Mouse (Mus musculus) CD8-positive naive resting alpha-beta T cell, adult 2 months (primary cell): ENCODE measurements around the gene Neu2.
"Not testable (repeated sequence)": the region's sequence is repeated elsewhere in the genome, so short reads cannot be mapped to it uniquely, and the experiment has no call there.

Experiments
- DNase-seq, 2 experiments: peaks; one replicate each; pipeline ENCODE4 v3.0.0; 2022; ENCODE audit warnings: low read depth in 2 of 2, low spot score in 2 of 2

Neu2 gene

DNA sequence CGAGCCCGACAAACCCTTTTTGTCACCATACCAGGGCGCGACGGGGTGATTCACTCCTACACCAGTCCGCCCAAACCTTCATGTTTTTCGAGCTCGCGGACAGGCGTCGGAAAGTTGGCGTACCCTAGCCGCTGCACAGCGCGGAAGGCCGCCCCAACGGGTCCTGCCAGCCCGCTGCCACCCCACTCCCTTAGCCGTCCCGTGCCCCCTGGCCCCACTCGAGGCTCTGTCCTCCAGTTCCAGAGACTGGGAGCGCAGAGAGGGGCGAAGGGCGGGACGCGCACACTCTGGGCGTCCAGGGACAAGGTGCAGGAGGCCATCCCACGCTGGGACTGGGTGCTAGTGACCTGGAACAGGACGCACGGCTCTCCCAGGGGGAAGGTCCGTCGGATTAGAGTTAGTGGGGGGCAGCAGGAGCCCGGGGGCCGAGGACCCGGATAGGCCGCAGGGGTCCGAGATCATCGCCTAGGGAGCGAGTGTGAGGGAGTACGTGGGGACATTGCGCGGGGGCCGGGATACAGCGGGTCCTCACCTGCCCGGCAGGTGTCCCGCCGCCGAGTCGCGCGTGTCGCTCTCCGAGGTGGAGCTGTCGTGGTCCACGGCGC lies at the start of gene Neu2:
TSS of gene Neu2 (plus strand) at position 329 of the 605 bp plus-strand sequence.
- no peak for DNase-seq

DNA sequence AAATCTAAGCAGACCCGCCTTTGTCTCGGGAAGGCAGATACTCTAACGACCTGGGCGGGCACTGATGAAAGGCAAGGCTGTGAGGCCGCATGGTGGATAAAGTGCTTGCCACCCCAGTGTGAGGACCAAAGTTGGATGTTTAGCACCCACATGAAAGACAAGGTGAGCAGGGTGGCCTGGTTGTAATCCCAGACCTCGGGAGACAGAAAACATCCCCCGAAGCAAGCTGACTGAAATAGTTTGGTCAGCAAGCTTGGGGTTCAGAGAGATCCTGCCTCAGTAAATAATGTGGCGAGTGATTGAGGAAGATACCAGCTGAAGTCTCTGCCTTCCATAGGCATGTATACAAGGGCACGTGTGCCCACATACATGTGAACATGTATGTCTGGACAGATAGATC lies 42.2 kb upstream of the Neu2 start:
- DNase-seq: no peak

DNA sequence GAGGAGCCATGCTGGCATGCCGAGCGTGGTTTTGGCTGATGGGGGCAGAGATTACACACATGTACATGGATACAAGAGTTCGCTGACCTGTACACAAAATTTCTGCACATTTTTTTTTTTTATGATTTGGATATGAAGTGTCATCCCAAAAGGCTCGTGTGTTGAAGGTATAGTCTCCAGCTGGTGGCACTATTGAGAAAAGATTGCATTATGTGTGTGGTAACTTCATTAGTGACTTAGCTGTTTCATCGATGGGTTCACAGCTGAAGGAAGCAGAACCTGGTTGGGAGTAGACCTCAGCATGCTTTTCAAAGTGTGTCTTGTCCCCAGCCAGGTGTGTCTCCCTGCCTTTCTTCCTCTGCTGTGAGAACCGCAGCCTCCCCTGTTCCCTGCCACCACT lies 41.4 kb upstream of the Neu2 start:
- DNase-seq: no peak

DNA sequence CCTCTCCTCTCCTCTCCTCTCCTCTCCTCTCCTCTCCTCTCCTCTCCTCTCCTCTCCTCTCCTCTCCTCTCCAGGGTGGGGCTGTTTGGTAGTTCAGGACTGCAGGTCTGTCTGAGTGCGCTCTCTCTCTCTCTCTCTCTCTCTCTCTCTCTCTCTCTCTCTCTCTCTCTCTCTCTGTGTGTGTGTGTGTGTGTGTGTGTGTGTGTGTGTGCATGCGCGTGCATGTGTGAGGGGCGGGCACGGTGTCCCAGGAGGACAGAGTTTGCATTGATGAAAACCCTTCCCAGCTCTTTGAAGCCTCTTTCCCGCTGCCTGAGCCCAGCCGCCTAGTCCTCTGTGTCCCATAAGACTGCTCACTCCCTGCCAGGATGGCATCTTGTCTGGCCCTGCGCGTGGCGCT lies 39.7 kb upstream of the Neu2 start, which contains the start of gene Snorc:
TSS of gene Snorc (plus strand) at position 301 of the 400 bp plus-strand sequence.
- not testable (repeated sequence) for DNase-seq

DNA sequence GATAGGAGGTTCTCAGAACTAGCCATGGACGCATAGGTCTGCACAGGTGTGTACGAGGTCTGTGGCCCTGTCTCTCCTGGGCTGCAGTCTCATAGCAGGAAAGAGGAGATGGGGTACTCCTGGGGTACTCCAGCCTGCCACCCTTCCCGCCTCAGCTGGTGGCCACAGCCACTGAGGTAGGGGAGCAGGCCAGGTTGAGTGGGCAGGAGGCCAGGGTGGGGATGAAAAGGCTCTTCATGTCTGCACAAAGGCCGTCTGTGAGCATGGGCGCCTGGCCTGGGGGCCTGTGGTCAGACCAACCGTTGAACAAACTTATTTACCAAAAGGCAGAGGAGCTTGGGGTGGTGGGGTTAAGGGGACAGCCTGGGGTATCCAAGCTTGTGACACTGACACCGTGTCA lies 37.8 kb upstream of the Neu2 start:
- DNase-seq: no peak

DNA sequence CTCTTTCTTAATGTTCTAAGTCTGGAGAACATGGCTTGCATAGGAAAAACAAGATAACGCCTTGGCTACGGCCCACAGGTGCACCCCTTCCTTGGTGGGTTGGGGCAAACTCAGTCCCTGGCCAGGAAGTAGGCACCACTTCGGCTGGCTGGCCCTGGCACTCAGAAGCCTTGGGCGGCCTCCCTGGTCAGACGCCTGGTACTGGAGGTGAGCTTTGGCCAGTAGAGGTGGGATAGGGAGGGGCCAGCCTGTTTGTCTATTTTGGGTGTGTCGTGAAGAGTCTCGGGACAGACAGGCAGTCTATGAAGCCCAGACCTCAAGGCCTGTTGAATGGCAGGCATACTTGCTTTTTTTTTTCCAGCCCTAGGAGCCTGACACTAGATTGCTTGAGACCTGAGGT lies 37.1 kb upstream of the Neu2 start:
- DNase-seq: no peak

DNA sequence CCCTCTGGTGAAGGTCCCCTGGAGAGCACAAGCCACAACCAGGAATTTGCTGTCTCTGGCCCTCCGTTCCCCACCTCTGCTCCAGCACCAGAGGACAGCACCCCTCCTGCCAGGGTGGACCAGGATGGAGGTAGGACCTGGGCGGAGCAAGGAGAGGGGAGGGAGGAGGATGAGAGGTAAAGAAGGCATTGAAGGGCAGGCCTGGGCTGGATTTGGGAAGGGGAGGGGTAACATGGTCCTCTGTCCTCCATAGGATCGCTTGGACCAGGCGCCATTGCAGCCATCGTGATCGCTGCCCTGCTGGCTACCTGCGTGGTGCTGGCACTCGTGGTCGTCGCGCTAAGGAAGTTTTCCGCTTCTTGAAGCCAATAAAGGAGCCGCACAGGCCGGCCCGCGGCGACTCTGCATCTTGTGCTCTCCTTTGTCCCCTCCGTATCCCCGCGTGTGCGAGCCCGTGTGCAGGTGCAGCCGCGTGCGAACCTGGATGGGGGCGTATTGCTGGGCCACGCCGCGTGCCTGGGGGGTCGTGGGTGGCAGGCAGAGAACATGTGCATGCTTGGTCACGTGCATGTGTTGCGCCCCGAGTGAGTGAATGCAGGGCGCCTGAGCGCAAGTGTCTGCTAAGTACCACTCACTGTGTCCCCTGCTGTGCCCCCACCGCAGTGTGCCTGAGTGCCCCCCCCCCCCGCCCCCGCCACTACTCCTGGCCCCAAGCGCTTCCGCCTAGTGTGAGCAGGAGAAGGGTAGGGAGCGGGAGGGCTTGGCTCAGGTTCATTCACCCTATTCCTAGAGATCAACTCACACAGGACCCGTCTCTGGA lies 34.4 kb upstream of the Neu2 start:
- DNase-seq: no peak

DNA sequence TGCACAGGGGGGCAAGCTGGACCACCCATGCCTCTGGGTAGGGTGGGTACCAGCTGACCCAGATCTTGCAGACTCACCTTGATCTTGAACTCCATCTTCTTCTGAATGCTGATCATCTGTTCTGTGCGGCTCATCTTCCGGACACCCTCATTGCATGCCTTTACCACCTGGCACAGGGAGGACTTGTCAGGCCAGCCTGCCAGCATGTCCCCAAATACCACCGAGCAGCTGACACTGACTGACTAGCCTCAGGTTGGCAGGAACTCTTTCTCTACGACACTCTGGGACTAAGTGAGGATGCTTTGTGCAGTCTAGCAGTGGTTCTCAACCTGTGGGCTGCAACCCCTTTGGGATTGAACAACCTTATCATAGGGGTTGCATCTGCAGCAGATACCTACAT lies 27.1 kb upstream of the Neu2 start:
- no peak for DNase-seq

DNA sequence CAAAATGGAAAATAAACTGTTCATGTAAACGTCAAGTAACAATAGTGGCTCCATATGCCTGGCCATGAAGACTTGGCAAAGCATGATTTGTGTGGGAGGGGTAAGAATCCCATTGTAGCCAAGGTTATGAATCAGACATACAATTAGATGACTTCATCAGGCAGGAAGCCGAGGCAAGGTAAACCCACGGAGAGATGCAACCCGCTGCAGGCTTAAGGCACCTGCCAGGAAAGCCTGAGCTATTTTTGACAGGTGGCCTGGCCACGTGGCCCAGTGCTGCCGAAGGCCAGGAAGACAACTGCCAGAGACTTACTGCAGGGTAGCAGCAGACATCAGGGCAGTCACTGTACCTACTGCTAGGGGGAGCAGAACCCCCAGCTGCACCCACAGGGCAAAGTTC lies 23.3 kb upstream of the Neu2 start:
- DNase-seq: no peak

DNA sequence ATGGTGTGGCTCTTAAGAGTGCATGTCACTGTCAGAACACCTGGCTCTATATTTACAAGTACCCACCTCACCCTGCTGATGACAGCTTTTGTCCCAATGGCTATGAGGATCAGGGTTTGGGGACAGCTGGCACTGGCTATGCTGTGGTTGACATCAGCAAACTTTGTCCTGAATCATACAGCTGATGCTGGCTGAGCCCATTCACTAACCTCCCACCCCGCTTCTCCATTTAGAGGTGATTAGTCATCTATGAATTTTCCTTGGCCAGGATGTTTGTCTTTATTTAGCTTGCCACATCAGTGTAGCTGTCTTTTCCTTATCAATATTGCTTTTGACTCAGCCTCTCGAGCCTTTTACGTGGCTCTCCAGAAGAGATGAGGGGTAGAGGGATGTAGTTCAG lies 17.4 kb upstream of the Neu2 start:
- DNase-seq: no peak

DNA sequence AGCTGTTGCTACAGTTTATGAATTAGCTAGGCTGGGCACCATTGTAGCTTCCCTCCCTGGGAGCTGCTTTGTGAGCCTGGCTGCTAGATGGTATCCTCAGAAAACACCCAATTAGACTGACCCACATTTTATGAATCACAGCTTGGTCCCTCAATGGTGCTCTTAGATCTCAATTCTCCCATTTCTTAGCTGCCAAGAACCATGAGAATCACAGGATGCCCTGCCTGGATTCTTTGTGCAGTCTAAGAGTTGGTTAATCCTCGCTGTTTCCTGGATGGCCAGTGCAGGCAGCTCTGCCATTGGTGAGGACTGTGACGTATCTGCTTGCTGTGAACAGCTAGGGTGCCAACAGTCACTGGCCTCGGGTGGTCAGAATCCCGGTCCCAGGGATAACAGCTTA lies 16.1 kb upstream of the Neu2 start:
- no peak for DNase-seq

DNA sequence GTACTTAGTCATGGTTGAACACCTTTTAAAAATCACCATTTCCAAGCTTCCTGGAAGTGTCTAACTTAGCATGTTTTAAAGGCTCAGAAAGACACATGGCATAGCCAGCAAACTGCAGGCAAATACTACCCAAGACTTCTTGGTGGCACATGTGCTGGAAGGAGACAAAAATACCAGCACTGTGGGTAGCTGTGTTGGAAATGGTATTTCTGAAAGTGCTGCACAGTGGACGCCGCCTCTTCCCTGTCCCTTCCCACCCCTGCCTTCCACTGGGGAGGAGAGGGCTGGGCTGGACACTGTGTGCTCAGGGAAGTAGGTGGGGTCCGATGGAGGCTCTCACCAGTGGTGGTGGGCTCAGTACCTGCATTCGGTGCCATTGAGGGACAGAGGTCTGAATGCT lies 4.2 kb upstream of the Neu2 start:
- DNase-seq: no peak

DNA sequence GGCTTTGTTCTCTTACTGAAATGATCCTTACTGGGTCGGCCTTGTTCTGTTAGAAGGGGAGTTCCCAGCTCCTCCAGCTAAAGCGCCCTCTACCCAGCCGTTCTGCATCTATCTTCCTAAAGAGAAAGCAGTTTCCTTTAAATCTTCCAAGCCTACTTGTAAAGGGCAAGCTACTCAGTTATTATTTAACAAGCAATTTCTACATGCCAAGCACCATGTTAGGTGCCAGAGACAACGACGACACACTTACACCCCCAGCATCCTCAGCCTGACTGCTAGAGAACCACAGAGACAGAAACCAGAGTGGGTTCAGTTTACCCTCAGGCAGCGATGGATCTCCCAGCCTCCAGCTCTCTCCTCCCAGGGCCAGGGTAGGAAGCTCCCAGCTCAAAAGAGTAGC lies 1.8 kb upstream of the Neu2 start:
- no peak for DNase-seq

DNA sequence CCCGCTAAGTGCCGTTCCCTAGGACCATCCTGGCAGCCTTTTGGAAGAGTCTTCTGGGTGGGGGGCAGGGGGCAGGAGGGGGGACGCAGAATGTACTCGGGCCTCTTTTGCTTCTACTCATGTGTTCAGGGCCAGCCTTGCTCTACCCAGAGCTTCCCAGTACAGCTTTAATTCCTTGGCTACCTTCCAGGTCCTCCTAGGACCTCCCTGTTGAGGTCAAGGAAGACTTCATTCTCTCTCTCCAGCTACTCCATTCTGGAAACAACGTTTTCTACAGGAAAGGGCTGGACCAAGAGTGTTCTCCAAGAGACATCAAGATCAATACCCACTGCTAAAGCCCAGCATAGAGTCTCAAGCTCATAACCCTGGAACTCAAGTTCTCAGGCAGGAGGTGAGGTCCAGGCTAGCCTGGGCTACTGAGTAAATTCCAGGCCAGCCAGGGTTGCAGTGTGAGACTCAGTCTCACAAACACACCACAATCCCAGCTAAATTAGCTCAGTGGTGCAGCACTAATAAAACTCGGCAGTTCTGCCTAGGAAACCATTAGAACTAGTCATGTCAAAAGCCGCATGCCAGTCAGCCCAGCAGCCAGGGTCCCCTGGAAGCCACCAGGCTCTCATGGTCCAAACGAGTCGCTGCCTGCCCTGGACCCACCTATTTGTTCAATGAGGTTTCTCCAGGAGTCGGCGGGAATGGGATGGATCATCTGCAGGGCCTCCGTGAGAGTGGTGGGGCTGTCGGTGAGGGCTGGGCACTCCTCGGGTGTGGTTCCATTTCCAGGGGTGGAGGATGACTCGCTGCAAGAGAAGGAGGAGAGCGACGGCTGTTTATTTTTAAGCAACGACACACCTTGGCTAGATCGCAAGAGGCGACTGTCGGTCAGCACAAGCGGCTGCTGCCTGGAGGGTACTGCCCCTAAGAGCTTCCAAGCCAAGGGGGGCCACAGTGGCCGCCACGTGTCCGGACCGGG lies 813 bp upstream of the Neu2 start:
- no peak for DNase-seq

DNA sequence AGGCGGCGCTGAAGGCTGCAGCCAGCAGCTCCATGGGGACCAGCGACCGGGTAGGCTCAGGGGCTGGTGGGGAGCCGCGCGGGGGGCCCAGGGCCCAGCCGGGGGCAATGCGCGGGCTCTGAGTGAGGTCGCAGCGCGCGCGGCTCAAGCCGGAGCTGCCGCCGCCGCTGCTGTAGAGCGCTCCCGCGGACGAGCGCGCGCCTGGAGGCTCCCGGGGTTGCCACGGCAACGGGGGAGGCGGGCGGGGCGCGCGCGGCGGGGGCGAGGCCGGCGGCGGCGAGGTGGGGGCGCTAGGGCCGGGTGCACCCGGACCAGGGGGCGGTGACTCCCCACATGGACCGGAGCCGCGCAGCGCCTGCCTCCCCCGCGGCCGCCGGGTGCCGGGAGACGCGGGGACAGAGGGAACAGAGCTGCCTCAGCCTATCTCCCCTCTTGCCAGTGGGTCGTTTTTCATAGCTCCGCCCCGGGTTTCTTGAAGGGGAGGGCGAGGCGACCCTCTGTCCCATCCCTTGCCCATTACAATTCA lies 540 bp downstream of the Neu2 start:
- no peak for DNase-seq

DNA sequence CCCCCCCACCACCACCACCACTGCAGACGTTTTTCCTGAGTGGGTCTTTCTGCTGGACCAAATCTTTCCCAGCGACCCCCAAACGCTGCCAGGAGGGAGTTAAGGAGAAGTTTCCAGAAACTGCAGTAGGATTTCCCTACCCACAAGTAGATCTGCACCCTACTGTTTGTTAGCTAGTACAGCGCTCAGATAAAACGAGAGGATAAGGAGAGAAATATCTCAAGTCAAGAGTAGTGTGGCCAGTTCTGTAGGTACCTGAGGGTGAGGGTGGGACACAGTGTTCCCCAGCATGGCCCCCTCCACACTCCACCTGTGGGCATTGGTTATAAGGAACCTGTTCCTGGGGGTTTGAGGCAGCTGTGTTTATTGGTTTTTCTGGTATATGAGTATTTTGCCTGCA lies 1.2 kb downstream of the Neu2 start:
- DNase-seq: no peak

DNA sequence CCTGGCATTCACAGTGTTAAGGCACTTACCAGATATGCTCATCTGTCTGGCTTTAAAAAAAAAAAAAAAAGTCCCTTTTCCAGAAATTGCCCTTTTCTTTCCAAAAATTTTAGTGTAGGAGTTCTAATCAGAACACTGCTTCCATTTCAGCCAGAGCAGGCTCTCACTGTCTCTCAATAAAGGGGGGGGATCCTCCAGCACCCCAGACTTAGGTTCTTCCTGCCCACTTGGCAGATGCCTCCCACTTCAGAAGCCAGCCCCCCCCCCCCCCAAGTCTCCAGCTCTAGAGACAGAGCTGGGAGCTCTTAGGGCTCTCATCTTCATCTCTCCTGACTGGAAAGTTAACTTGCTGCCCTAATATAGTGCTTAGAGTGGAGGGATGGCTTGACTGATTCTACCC lies 10.8 kb downstream of the Neu2 start:
- no peak for DNase-seq

DNA sequence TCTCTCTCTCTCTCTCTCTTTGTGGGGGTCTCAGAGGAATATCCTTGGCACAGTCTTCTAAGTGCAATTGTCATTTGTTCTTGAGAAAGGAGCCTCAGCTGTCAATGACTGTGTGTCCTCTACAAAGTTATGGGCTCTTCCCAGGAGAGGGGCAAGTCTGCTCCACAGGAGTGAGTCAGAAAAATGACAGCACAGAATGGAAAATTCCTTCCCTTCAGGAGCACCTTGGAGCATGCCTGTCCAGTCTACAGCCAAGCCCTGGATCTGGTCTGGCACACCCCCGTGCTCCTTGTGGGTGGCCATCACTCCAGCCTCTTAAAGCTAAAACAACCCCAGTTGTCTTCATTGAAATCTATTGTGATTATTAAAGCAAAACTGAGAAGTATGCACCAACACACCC lies 11.8 kb downstream of the Neu2 start:
- DNase-seq: no peak

DNA sequence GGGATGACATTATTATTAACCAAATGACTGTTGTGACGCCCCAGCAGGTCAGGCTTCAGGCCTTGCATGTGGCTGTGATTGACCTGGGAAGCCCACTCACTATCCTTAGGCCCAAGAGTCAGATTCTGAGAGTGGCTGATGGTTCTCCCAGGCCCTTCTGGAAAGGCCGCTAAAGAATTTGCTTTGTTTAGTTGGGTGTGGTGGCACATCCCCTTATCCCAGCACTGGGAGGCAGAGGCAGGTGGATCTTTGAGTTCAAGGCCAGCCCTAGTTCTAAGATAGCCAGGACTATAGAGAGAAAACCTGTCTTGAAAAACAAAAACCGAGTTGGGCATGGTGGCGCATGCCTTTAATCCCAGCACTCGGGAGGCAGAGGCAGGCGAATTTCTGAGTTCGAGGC lies 15.4 kb downstream of the Neu2 start:
- no peak for DNase-seq

DNA sequence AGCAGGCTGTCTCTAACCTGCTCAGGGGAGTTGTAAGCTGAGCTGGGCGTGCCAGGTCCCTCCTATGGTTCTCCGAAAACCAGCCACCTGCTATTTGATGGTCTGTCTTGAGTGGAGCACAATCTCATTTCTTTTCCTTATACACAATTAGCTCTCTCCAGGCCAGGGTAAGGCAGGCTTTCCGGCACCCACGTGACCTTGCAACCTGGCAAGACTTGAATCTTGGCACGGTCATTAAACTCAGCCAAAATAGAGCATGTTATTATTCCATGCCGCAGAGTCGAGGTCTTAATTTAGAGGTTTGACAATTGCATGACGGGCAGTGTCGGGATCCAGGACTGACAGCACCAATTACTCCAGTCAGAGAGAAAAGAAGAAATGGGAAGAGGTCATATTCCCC lies 17.5 kb downstream of the Neu2 start:
- no peak for DNase-seq

DNA sequence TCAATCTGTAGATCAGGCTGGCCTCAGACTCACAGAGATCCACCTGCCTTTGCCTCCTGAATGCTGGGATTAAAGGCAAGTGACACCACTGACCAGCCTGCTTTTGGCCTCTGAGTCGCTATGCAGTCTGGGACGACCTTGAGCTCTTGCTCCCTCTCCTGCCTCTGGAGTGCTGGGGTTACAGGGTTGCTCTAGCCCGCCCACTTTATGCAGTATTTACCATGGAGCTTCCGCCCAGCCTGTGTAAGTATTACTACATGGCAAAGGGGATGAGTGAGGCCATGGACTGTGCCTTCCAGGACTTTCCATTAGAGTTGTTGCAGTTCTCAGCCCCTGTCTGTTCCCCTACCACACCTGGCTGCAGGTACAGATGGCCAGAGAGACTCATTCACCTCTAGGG lies 22.7 kb downstream of the Neu2 start:
- DNase-seq: no peak

DNA sequence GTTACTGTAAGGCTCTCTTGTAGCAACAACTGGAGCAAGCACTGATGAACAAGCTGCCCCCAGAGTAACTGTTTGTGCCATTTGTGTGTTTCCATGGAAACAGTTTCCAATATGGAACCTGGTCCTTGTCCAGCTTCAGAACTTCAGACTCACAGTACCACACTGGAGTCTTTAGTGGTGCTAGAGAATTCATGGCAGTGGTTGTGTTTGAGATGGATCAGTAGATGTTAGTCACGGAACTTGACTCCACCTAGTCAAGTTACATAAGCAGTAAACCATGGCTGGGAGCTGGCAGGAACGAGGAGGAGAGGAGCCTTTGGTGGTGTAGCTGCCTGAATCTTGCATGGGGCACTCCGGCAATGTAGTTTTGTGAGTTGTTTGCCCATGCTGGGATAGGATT lies 24.4 kb downstream of the Neu2 start:
- DNase-seq: no peak
